Mouse (Mus musculus) skeletal muscle tissue, adult 2 months (tissue): Measurements from ENCODE around the gene H6pd.

Experiments used
- DNase-seq: peaks from one replicate; pipeline ENCODE4 v3.0.0-alpha.2; 2012; ENCODE audit warnings: low read depth, low spot score

H6pd gene

DNA sequence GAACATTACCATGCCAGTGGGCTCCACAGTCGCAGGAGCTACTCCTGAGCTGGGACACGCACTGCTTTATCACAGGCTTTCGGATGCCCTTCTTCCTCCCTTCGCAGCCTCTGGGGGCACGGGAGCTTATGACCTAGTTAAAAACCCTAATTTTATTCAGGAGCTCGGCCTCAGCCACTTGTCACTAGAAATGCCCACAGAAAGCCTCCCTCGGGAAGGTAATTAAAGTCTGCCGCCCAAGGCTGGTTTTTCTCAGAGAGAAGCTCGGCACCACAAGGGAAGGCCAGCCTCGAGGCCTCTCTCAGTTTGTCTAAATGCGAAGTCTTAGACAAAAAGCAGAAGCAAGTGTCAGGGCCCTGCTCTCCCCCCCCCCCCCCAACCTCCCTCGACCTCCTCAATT, 64.6 kb downstream of the H6pd start:
- no peak for DNase-seq

DNA sequence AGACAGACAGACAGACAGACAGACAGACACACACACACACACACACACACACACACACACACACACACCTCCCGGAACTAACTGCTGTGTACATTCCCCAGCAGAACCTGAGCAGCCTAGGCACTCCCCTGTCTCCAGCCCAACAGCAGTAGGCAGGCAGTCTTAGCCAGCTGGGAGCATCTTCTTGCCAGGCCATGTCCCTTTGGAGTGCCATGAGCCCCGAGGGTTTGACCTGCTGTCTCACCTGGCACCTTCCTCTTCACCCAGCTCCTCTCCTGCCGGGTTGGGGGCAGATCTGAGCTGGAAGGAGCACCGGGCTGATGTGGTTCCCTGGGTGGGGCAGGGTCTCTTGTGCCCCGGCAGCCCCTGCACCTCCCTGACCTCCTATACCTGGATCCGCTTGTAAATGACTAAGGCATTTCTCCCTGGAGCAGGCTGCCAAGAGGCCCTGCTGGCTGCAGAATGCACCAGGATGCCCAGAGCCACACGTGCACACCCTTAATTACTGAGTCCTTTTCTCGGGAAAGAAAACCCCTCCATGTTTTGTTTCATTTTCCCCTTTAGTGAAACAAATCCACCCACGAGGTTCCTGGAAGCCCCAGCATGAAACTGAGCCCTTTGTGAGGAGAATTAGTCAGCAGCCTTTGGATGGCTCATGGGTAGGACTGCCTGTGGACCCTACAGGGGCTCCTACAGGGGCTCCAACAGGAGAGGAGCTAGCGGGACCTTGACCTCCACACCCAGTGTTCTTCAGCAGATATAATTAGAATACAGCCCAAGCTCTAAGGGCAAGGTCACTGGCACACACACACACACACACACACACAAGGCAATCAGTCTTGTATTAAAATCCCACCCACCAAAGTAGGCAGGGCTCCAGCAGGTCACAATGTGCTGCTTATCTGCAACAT, 65.7 kb downstream of the H6pd start:
- no peak for DNase-seq

DNA sequence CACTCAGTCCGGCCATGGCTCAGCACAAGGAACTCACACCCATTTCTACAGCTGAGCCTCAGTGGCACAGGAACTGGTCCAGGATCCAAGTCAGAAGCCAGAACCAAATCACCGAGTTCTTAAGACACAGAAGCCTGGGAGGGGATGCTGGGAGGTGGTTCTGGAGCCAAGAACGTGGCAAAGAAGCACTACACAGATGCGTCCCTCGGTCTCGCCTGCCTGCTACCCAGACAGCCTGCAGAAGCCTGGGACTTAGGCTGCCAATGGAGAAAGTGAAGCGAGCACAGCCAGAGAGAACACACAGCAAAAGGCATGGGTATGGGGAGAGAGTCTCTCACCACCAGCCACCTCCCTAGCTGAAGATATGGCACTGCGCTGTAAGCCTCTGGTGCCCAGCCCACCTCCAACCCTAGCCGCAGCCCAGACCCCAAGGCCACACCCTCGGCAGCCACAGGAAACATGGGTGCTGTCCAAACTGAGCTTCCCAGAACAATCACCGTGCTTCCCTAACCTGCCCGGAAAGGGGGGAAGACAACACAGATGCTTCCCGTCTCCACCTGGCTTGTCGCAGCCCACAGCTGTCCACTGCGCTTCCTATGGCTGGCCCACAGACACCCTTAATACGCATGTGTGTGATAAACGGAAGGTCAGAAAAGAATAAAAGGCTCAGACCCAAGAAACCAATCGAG, 67.6 kb downstream of the H6pd start:
- no peak for DNase-seq

DNA sequence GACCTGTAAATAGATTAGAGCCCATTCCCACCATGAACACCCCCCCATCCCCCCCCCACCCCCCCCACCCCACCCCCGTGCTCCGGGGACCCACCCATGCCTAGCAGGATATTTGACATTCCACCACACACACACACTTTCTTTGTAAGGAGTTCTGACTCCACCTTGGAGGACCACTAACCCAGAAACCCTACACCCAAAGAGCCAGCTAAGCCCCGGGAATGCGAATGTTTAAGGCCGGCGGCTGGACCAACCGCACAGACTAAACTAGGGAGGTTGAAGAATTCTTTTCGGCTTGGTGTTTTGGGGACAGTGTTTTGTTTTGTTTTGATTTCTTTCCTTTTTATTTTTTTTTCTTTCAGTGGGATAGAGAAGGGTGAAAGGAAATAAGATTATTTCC, 70.1 kb downstream of the H6pd start:
- DNase-seq = no peak

DNA sequence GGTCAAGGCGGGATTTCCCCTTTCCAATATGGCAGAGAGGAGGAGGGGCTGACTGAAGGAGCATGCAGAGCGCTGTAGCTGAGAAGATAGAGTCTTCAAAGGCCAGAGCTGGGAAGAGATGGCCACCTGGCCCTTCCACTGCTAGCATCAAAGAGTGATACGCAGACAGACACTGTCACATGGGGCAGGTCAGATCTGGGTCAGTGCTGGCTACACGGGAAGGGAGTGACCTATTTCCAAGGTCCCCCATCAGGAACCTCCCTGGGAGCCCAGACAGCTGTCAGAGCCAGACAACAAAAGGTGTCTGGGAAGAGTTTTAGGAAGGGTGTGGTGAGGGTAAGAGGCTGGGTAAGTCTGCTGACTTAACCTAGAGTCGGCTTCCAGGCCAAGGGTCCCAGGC, 71.9 kb downstream of the H6pd start:
- no peak for DNase-seq

DNA sequence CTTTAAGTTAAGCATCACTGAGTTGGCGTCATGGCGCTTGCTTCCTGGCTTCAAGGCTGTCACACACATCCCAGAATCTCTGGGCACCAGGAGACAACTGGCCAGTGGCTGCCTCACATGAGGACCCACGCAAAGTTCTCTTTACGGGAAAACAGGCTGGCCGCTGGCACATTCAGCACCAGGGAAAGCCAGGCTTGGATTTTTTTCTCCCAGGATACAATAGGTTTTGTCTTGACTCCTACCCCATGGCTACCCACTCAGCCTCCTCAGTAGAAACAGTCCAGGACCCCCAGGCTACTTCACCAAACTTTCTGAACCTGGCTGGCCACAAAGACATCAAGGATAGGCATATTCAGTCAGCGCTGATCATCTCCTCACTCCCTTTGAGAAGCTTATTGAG, 73.4 kb downstream of the H6pd start:
- DNase-seq = no peak

DNA sequence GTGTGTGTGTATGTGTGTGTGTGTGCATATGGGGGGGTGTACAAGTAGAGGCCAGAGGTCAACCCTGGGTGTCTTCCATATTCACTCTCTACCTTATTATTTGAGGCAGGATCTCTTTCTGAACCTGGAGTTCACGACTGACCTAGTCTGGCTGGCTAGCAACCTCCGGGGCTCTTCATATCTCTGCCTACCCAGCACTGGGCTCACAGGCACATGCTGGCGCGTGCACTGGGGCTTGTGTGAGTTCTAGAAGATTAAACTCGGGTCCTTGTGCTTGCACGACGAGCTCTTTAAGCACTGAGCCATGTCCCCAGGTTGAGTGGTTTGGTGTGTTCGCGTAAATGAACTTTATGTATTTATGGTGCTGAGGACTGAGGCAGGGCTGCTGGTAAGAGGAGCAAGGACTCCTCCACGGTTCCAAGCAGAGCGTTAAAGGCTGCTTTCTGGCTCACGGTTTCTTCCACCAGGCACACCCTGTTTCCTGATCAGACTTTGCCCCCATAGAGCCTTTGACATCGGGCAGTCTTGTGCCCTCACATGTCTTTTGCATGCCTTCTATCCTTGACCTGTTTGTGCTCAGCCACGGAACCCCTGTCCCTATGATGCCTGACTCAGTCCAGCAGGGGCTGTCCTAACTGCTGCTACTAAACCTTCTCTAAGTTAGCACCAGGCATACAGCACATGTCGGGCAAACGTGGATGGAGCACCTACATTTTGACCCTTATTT, 75.1 kb downstream of the H6pd start:
- DNase-seq = no peak

DNA sequence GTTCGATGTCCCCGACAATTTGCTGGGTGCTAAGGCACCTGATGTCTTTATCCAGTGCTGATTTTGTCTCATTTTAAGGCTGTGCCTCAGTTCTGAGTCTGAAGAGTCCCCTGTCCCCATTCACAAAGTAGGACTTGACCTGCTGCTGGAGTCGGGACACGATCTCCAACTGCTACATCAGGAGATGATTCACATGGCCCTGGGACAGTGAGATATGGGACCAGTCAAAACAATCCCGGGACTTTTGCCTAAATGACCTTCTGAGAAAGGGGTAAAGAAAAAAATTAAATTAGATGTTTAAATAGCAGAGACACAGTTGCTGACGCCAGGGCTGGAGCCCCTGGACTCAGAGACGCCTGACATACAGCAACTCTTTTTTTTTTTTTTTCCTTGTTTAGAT, 75.8 kb downstream of the H6pd start:
- DNase-seq = no peak

DNA sequence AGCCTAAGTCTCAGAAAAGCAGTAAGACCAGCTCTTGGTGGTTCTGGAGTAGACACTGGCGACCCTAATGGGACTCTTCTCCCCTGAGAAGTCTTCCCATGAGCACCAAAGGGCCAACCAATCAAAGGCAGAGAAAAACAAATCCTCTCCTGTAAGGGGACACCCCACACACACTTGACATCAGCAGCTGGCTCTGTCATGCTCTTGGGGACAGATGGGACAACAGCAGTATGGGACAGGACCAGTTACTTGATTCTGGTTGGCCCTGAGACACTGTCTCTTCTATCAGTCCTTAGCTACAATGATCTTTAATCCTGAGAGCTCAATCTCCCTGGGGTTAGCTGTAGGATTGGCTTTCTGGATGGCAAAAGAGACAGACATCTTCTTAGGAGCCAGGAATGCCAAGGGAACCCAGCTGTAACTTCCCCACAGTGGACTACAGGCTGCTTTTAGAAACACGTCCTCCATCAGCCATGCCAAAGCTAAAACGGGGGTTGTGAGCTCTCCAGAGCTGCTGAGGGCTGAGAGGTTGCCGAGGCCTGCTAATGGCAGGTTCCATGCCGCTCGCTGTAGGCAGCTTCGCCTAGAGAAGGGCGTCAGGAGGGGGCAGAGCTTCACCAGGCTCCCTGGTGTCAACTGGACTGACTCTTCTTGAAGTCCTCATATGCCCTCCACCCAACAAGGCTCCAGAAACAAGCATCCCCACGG, 76.6 kb downstream of the H6pd start:
- peak; percentile 75 for DNase-seq

DNA sequence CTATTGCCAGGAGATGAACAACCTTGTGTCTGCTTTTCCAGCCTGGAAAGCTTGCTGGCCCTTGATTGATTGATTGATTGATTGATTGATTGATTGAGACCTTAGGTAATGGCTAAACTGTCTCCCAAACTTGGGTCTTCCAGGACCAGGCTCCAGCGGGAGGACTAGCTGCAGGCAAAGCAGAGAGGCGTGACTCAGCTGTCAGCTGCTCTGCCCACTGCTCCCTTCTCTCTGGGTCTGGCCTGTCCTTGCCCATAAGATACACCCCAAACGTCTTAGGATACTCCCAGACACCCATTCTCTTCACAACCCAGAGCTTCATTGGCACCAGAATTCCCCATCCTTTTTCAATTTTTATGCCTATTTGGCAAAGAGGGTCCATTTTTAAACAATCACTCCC, 78.1 kb downstream of the H6pd start:
- no peak for DNase-seq
